ENCODE assay signal across 16 mouse cellular contexts in the genomic region with DNA sequence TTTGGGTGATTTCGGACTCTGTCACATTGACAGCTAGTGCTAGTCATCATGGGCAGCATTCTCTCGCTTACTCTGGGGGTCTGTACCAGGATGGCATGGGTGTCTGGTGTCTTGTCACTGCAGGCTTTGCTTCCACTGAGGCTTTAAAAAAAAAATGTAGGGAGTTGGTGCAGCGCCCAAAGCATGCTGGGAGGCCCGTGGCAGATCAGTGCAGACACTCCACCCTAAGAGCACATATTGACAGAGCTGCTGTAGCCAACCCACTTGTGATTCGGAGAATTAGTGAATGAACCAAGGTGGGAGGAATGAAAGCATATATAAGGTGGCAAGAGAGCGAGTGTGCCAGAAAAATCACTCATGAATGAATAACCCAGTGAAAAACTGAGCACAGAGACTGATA.
"Had no signal": no experiment of that assay in that cellular context is flagged by ENCODE, and none has a peak within 500 bp of the region (broad histone marks: within the 10 kb centered on the region; RNA-seq: fewer than 3 reads in every experiment).

No protein-coding gene starts in this region.

- H3K9me3 ChIP-seq: embryonic facial prominence, embryonic 12.5 days; embryonic facial prominence, embryonic 13.5 days; embryonic facial prominence, embryonic 15.5 days; forebrain, embryonic 12.5 days; forebrain, embryonic 13.5 days; forebrain, embryonic 15.5 days had no signal

- H3K27me3 ChIP-seq: embryonic facial prominence, embryonic 12.5 days; embryonic facial prominence, embryonic 15.5 days; forebrain, embryonic 12.5 days; forebrain, embryonic 13.5 days; forebrain, embryonic 15.5 days had no signal

- H3K4me3 ChIP-seq: embryonic facial prominence, embryonic 10.5 days; embryonic facial prominence, embryonic 12.5 days; embryonic facial prominence, embryonic 13.5 days; embryonic facial prominence, embryonic 15.5 days; erythroblast, embryonic 14.5 days; forebrain, embryonic 10.5 days; forebrain, embryonic 12.5 days; forebrain, embryonic 13.5 days; forebrain, embryonic 15.5 days; gastrocnemius, adult 2 months; heart, adult 2 months had no signal

- ATAC-seq: forebrain, embryonic 13.5 days; forebrain, embryonic 14.5 days; forebrain, embryonic 15.5 days; forebrain, embryonic 16.5 days; forebrain, postnatal 0 days had no signal

- H3K27ac ChIP-seq: embryonic facial prominence, embryonic 10.5 days; embryonic facial prominence, embryonic 12.5 days; embryonic facial prominence, embryonic 13.5 days; embryonic facial prominence, embryonic 15.5 days; forebrain, embryonic 10.5 days; forebrain, embryonic 12.5 days; forebrain, embryonic 13.5 days; forebrain, embryonic 15.5 days; gastrocnemius, adult 2 months; heart, adult 2 months had no signal

- DNase-seq: forebrain, postnatal 0 days; gastrocnemius, postnatal 25 days; heart, adult 11 months had no signal

- H3K9ac ChIP-seq: embryonic facial prominence, embryonic 12.5 days; embryonic facial prominence, embryonic 13.5 days; embryonic facial prominence, embryonic 15.5 days; forebrain, embryonic 12.5 days; forebrain, embryonic 13.5 days; forebrain, embryonic 15.5 days; forebrain, postnatal 0 days had no signal

- H3K4me2 ChIP-seq: embryonic facial prominence, embryonic 12.5 days; embryonic facial prominence, embryonic 13.5 days; embryonic facial prominence, embryonic 15.5 days; forebrain, embryonic 12.5 days; forebrain, embryonic 13.5 days; forebrain, embryonic 15.5 days had no signal

- H3K36me3 ChIP-seq: embryonic facial prominence, embryonic 10.5 days; embryonic facial prominence, embryonic 12.5 days; embryonic facial prominence, embryonic 13.5 days; embryonic facial prominence, embryonic 15.5 days; forebrain, embryonic 10.5 days; forebrain, embryonic 12.5 days; forebrain, embryonic 15.5 days had no signal
